Mouse (Mus musculus) kidney, embryonic 16.5 days (tissue): ENCODE results near the gene Prepl. TPM values are rescaled to one million over a fixed set of nuclear protein-coding genes. Genes with fewer than 3 reads are reported as not detected.
A peak's percentile ranks its signal among the peaks of the same experiment; 100 is the strongest.

Source experiments
- ATAC-seq: fragments of 200-750 bp; cut with Nextera tagmentation; 2 replicates; pipeline ENCODE4 v1.8.0; 2017; ENCODE audit warnings: moderate TSS enrichment; ENCODE audit not compliant: low FRiP score, low TSS enrichment
- H3K27ac ChIP-seq: fragments of 300-500 bp; sonication (generic); 2 replicates; pipeline ENCODE4 v1.5.1; 2014; ENCODE audit warnings: low read length
- H3K27me3 ChIP-seq: fragments of 300-500 bp; sonication (generic); 2 replicates; pipeline ENCODE4 v1.6.1; 2014; ENCODE audit warnings: low read length, control low read depth, mixed read lengths; ENCODE audit not compliant: insufficient read depth
- H3K36me3 ChIP-seq: fragments of 300-500 bp; sonication (generic); 2 replicates; pipeline ENCODE4 v1.6.1; 2014; ENCODE audit warnings: low read length, control low read depth, mixed read lengths; ENCODE audit not compliant: insufficient read depth
- H3K4me1 ChIP-seq: fragments of 300-500 bp; sonication (generic); 2 replicates; pipeline ENCODE4 v1.6.1; 2014; ENCODE audit warnings: low read length, control low read depth, mixed read lengths; ENCODE audit not compliant: insufficient read depth
- H3K4me2 ChIP-seq: fragments of 300-500 bp; sonication (generic); replicated peaks from 2 replicates; pipeline ENCODE4 v1.6.1; 2014; ENCODE audit warnings: low read depth, low read length
- H3K4me3 ChIP-seq: fragments of 300-500 bp; sonication (generic); 2 replicates; pipeline ENCODE4 v1.5.1; 2014; ENCODE audit warnings: mild to moderate bottlenecking, low read length
- H3K9ac ChIP-seq: fragments of 300-500 bp; sonication (generic); replicated peaks from 2 replicates; pipeline ENCODE4 v1.6.1; 2014; ENCODE audit warnings: low read length
- H3K9me3 ChIP-seq: fragments of 300-500 bp; sonication (generic); 2 replicates; pipeline ENCODE4 v1.6.1; 2016; ENCODE audit warnings: low read length, control low read depth
- WGBS: fragments of 180-500 bp; shearing (Covaris S2); extraction: QIAGEN DNeasy Blood & Tissue Kit; methylation state at CpG from one replicate; pipeline ENCODE4 v1.1.7; 2014; 5-methylcytosine and 5-hydroxymethylcytosine counted together
- polyA plus RNA-seq: library from polyadenylated mRNA; unstranded; fragments of >200 nt; fragmentation: Nextera tagmentation; extraction: Ambion mirVana; gene quantifications from 2 replicates; pipeline ENCODE4 v1.2.1, GENCODE M21; 2015

Gene Prepl
- polyA plus RNA-seq = 33.0 and 36.5 TPM in 2 replicates

GRCm38 (mm10) chr17:85090120-85091099 is at the start of gene Prepl, which contains the start of gene Camkmt:
TSS of gene Prepl (minus strand) at chr17:85090241.
TSS of gene Camkmt (plus strand) at chr17:85090552.
- H3K9me3 ChIP-seq = no peaks in the 10 kb centered on the region
- H3K36me3 ChIP-seq = no peaks in the 10 kb centered on the region
- ATAC-seq = peak; percentile 99
- peak within 1 kb of the TSS; percentile 91 for H3K4me3 ChIP-seq
- H3K27ac ChIP-seq = peak within 1 kb of the TSS; percentile 93
- peak within 1 kb of the TSS; percentile 92 for H3K4me2 ChIP-seq
- H3K4me1 ChIP-seq = peaks cover 13% of the 10 kb centered on the region
- H3K9ac ChIP-seq = peak within 1 kb of the TSS; percentile 86
- no peaks in the 10 kb centered on the region for H3K27me3 ChIP-seq
- WGBS = under 1% methylated on average over 60 of the region's 63 CpGs

GRCm38 (mm10) chr17:85138393-85138792 is 48.4 kb upstream of the Prepl start:
- Histone ChIP-seq H3K4me1 (no peaks in the 10 kb centered on the region), H3K4me2 (no peak overlapping the region), H3K9me3 (no peaks in the 10 kb centered on the region), H3K27ac (no peak overlapping the region), H3K27me3 (no peaks in the 10 kb centered on the region), H3K9ac (no peak overlapping the region), H3K36me3 (no peaks in the 10 kb centered on the region), H3K4me3 (no peak overlapping the region)
- ATAC-seq = no peak
- 92% methylated on average over 1 of the region's 1 CpGs for WGBS

DNA sequence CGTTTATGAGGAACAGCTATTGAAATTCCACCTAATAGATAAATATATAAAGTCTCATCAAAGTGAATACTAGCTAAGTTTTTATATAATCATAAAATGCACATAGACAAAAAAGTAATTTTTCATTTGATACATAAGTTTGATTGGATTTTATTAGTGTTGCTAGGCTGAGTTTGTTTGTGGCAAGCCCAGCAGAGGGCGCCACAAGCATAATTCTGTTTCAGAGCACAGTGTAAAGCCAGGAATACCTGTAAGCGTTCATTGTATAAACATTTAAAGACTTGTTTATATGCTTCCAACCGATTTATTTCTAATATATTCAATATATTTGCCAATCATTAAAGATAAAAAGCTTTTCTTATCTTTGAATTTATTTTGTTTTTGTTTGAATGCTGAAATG is 26.6 kb upstream of the Prepl start:
- Histone ChIP-seq H3K9ac (no peak overlapping the region), H3K4me2 (no peak overlapping the region), H3K9me3 (no peaks in the 10 kb centered on the region), H3K4me1 (no peaks in the 10 kb centered on the region), H3K27me3 (no peaks in the 10 kb centered on the region), H3K36me3 (no peaks in the 10 kb centered on the region), H3K4me3 (no peak overlapping the region), H3K27ac (no peak overlapping the region)
- WGBS = 31% methylated on average over 4 of the region's 4 CpGs
- no peak for ATAC-seq

DNA sequence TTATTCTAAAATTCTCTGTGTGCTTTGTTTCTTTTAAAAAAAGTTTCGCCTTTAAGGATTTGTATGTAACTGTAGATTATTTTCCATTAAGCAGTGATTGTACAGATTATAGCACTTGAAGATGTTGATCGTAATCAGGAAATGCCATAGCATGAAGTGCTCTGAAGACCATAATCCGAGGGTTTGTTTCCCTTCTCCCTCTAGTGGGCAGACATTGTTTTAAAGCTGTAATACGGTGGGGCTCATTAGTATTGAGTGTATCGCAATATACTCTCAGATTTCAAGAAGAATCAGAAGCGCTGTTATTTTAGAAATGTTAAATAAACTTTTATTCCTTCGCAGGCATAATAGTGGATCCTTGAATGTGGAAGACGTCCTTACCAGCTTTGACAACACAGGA is 23.4 kb upstream of the Prepl start:
- H3K4me2 ChIP-seq = no peak overlapping the region
- H3K27me3 ChIP-seq = no peaks in the 10 kb centered on the region
- no peaks in the 10 kb centered on the region for H3K36me3 ChIP-seq
- no peak overlapping the region for H3K9ac ChIP-seq
- ATAC-seq = no peak
- WGBS = 81% methylated on average over 8 of the region's 8 CpGs
- H3K27ac ChIP-seq = no peak overlapping the region
- no peak overlapping the region for H3K4me3 ChIP-seq
- no peaks in the 10 kb centered on the region for H3K4me1 ChIP-seq
- peaks cover 2% of the 10 kb centered on the region; the same call in 1 of the 2 replicates for H3K9me3 ChIP-seq

DNA sequence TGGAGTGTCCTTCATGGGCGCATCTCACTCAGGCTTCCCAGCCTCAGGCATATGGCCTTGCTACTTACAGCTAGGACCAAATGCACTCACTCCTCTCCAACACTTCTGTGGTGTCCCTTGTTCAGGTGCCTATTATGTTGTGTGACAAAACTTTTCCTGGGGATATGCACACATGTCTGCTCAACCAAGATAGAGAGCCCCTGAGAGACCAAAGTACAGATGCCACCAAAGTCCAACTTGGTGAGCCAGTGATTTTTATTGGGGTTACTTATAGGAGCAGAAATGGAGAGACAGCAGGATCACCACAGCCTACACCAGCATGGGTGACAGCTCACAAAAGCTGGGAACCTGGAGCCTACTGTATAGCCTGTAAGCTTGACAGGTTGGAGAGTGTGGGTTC is 20.6 kb upstream of the Prepl start:
- ATAC-seq = no peak
- peaks cover 2% of the 10 kb centered on the region; the same call in 1 of the 2 replicates for H3K9me3 ChIP-seq
- no peaks in the 10 kb centered on the region for H3K27me3 ChIP-seq
- H3K4me2 ChIP-seq = no peak overlapping the region
- H3K9ac ChIP-seq = no peak overlapping the region
- WGBS = 90% methylated on average over 1 of the region's 1 CpGs
- no peaks in the 10 kb centered on the region for H3K4me1 ChIP-seq
- no peak overlapping the region for H3K27ac ChIP-seq
- H3K4me3 ChIP-seq = no peak overlapping the region
- no peaks in the 10 kb centered on the region for H3K36me3 ChIP-seq

DNA sequence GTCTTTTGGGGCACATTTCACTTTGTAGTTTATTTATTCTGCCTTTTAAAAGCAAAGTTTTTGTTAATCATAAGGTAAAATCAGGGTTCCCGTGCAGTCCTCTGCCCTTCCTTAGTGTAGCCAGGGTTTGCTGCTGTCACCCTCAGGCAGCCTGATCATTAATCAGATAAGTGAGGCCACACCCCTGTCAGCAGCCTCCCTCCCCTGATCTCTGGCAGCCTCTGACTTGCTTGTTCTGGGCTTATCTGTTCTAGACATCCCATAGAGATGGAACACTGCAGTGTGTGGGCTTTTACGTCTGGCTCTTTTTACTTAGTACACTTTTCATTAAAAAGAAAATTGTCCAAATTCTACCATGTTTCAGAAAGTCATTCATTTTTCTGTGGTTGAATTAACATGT is 13.3 kb upstream of the Prepl start:
- no peak for ATAC-seq
- H3K4me1 ChIP-seq = no peaks in the 10 kb centered on the region
- WGBS = 31% methylated on average over 2 of the region's 2 CpGs
- H3K9ac ChIP-seq = no peak overlapping the region
- no peaks in the 10 kb centered on the region for H3K27me3 ChIP-seq
- peaks cover 6% of the 10 kb centered on the region; the same call in 1 of the 2 replicates for H3K9me3 ChIP-seq
- H3K27ac ChIP-seq = no peak overlapping the region
- peaks cover 9% of the 10 kb centered on the region for H3K36me3 ChIP-seq
- H3K4me2 ChIP-seq = no peak overlapping the region
- H3K4me3 ChIP-seq = no peak overlapping the region

GRCm38 (mm10) chr17:85101751-85102150 is 11.7 kb upstream of the Prepl start:
- H3K4me2 ChIP-seq = no peak overlapping the region
- no peak for ATAC-seq
- H3K27me3 ChIP-seq = no peaks in the 10 kb centered on the region
- peaks cover 10% of the 10 kb centered on the region for H3K9me3 ChIP-seq
- no peaks in the 10 kb centered on the region for H3K4me1 ChIP-seq
- WGBS = 87% methylated on average over 7 of the region's 7 CpGs
- H3K4me3 ChIP-seq = no peak overlapping the region
- peaks cover 21% of the 10 kb centered on the region for H3K36me3 ChIP-seq
- no peak overlapping the region for H3K9ac ChIP-seq
- H3K27ac ChIP-seq = no peak overlapping the region

GRCm38 (mm10) chr17:85100232-85100631 is 10.2 kb upstream of the Prepl start:
- H3K4me1 ChIP-seq = no peaks in the 10 kb centered on the region
- peaks cover 10% of the 10 kb centered on the region for H3K9me3 ChIP-seq
- H3K36me3 ChIP-seq = peaks cover 21% of the 10 kb centered on the region
- no peak overlapping the region for H3K9ac ChIP-seq
- H3K4me2 ChIP-seq = no peak overlapping the region
- H3K27ac ChIP-seq = no peak overlapping the region
- 89% methylated on average over 3 of the region's 3 CpGs for WGBS
- no peak overlapping the region for H3K4me3 ChIP-seq
- ATAC-seq = no peak
- H3K27me3 ChIP-seq = no peaks in the 10 kb centered on the region

DNA sequence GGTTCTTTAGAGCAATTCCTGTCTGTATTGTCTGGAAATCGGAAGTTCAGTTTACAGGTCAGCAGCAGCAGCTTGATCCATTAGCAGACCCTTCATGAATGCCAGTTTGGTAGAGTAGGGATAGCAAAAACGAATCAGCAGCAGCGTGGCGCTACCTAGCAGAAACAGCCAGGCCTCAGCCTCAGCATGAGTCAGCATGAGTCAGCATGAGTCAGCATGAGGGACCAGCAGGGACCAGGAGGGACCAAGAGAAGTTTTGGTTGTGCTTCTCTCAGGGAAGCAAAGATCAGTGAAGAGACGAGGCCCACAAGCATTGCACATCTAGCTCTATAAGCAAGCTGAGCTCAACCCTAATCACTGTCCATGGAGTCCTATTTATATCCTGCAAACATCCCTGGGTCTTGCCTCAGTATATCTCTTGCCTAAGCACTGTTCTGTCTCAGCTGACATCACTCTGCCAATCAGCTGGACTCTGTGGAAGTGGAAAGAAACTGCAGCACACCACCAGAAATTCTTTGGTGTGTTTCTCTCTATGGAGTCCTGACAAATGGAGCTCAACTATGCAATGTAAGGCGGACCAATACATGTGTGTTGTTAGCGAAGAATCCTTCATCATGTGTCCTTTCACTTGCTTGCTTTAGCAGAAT is 8.8 kb upstream of the Prepl start:
- H3K4me1 ChIP-seq = no peaks in the 10 kb centered on the region
- peaks cover 21% of the 10 kb centered on the region for H3K36me3 ChIP-seq
- no peak overlapping the region for H3K9ac ChIP-seq
- H3K4me3 ChIP-seq = no peak overlapping the region
- 91% methylated on average over 7 of the region's 7 CpGs for WGBS
- H3K27ac ChIP-seq = no peak overlapping the region
- peaks cover 10% of the 10 kb centered on the region for H3K9me3 ChIP-seq
- no peak for ATAC-seq
- no peaks in the 10 kb centered on the region for H3K27me3 ChIP-seq
- no peak overlapping the region for H3K4me2 ChIP-seq

DNA sequence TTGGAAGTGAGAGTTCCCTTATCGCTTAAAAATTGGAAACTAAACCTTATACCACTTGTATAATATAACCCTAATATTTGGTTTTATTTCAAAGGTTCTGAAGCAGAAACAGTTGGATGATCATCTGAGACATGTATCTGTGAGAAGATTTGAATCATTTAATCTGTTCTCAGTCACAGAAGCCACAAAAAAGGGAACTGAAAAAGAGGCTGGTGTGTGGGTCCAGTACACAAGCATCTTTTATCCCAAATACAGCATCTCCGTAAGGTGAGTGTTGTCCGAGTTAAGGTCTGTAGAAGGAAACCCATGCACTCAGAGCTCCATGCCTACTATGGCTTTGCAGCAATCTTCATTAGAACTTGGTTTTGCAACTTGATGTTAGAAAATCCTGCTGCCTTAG is 6.4 kb upstream of the Prepl start:
- Histone ChIP-seq H3K9ac (no peak overlapping the region), H3K4me1 (peaks cover 4% of the 10 kb centered on the region), H3K4me2 (no peak overlapping the region), H3K4me3 (no peak overlapping the region), H3K27ac (no peak overlapping the region), H3K9me3 (peaks cover 10% of the 10 kb centered on the region), H3K36me3 (peaks cover 21% of the 10 kb centered on the region), H3K27me3 (no peaks in the 10 kb centered on the region)
- no peak for ATAC-seq
- WGBS = 95% methylated on average over 3 of the region's 3 CpGs
